Mouse (Mus musculus): Measurements from ENCODE around the gene Mctp1.

Mctp1 gene

DNA sequence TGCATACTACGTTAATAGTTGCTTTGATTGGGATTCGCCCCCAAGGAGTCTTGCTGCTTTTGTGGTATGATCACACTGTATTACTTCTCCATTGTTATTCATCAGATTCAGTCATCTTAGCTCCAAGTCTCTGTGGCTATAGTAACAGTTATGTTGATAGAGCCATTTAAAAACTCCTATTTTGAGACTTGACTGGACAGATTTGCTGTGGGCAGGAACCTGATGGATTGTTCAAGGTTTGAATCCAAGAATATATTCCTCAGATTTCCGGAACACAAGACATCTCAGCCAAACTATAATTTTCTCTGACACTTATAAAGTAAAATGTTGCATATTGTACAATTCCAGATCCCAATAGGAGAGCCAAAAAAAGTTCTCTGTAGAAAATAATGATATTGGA lies 443.4 kb downstream of the Mctp1 start:
- DNase-seq (ENCODE audit: low spot score) = no peak

GRCm38 (mm10) chr13:76838031-76838430 lies 453.7 kb downstream of the Mctp1 start:
- no peak for DNase-seq (ENCODE audit: low spot score)

DNA sequence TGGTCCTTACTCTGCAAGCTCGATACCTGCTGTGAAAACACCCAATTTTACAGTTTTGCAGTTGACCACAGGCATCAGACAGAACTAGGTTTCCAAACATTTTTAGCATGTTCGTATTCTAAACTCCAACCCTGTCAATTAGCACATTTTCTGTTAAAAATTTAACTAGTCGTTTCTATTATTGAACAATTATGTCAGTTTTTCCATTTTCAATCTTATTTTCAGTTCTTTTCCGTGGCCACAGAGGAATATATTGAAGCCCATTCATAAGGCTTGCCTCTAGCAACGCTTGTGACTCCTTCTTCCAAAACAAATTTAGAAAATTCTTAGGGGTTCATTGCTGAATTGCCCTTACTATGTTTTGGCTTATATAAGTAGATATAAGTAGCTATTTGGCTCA lies 456.4 kb downstream of the Mctp1 start:
- no peak for DNase-seq (ENCODE audit: low spot score)

DNA sequence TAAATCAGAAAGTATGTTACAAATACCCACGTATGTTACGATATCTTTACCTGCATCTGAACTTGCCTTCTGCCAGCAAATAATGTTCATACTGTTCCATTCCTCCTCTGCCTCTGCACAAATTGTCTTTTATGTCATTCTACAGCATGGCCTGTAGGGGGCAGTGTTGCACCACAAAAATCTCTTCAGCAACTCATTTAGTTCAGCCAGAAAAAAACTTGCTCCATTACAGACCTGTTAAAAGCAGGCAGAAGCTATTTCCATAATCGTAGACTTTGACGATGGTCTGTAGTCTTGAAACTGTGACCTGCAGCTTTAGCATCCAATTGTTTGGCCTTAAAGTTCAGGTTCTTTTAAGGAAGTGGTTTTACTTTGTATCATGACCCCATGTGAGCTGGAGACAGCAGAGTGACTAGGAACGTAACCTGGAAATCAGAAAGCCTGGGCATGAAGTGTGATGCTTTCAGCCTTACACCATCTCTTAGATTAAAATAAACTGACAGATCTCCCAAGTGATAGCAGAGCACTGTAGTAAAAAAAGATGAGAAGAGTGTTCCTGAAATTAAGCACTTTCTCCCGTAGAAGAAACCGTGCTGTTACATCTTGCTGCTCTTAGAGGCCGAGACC lies 460.4 kb downstream of the Mctp1 start:
- DNase-seq (ENCODE audit: low spot score) = peak; percentile 14

GRCm38 (mm10) chr13:76850412-76851054 lies 466.2 kb downstream of the Mctp1 start:
- no peak for DNase-seq (ENCODE audit: low spot score)

- DNase-seq (ENCODE audit: low spot score) = no peak
Observed at GRCm38 (mm10) chr13:76854306-76854705, 470.0 kb downstream of the Mctp1 start.

GRCm38 (mm10) chr13:76855021-76855420 lies 470.7 kb downstream of the Mctp1 start:
- DNase-seq (ENCODE audit: low spot score) = no peak

GRCm38 (mm10) chr13:76857024-76857423 lies 472.7 kb downstream of the Mctp1 start:
- no peak for DNase-seq (ENCODE audit: low spot score)

DNA sequence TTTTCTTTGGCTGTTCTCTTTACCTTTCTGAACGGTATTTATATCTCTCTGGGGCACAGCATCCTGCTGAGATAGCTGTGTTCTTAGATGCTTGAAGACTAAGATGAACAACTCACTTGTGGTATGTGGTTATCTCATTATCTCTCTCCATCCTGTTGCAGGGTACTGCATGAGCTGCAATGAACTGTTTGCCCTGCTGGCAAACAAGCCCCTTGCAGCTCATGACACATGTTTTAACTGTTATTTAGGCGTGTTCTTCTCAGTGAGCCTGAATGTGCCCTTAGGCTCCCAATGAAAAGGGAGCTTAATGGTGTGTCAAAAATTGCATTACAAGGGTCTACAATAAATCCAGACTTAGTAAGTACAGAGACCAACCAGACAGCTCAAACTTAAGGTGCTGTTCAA lies 473.7 kb downstream of the Mctp1 start:
- DNase-seq (ENCODE audit: low spot score) = no peak

DNA sequence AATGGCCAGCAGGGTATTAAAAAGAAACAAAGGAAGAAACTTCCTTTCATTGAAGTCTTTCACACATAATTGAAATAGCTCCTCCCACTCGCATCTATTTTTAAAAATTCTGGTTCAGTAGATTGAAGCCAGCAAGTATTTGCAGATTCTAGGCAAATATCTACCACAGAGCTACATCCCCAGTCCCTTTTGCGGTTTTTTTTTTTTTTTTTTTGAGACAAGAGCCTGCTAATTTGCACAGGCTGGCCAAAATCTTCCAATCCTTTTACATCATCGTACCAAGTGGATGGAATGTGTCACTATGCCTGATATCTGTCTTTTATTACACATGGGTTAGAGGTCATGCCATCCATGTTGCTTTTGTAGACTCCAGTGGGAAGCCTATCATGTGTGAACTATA lies 486.0 kb downstream of the Mctp1 start:
- no peak for DNase-seq (ENCODE audit: low spot score)

GRCm38 (mm10) chr13:76877887-76878763 lies 493.8 kb downstream of the Mctp1 start:
- no peak for DNase-seq (ENCODE audit: low spot score)

DNA sequence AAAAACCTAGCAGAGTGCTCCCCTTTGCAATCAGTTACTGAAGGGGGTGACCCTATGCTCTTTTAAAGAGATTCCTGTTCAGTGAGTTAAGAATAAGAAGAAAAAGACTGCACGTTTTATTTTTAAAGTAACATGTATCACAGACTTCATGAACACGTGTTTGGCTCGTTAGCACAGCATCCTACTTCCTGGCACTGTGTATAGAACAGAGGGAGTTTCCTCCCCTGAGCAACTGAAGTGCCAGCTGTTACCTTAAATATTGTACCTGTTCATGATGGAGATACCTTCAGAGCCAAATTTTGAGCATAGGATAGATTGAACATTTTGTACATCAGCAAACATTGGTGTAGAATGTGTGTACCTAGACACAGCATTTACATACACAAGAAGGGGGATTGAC lies 494.7 kb downstream of the Mctp1 start:
- no peak for DNase-seq (ENCODE audit: low spot score)

DNA sequence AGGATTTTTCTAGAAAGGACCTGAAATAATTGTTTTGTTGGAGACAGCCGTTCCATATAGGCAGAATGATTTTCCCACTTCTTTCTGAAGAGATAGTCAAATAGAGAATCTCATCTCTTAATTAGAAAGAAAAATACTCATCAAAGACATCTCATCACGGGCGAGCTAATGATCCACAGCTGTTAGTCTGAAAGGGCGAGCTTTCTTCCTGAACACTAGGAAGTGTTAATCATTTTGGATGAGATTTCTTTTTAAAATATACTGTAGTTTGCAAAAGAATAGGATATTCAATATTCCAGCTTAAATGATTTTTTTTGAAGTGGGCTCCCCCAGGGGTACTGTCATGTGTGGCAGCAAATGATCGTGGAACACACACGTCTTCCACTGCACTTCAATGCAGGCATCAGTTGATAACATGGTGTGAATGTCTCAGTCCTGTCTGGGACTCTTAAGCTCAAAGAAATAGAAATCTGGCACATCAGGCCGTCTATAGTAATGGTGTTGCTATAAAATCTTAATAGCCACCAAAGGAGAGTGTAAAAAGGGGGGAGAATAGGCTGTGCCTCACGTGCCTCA lies 500.3 kb downstream of the Mctp1 start:
- DNase-seq (ENCODE audit: low spot score) = no peak

DNA sequence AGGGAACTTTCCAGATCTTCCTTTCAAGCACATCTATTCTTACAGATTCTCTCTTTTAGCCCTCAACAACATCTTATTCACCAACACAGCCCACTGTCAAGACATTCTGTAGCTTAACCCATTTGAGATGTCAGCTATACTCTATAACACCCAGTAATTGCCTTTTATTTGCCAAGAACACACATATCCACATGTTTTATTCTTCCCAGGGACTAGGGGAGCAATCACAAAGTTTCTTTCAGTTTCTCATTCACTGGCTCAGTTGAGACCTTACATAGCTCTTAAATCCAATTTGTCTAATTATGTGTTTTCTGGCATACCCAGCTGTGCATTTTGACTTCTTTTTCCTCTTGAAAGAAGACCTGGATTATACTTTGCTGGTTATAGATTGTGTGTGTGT lies 508.7 kb downstream of the Mctp1 start:
- DNase-seq (ENCODE audit: low spot score) = no peak

GRCm38 (mm10) chr13:76895770-76896456 lies 511.6 kb downstream of the Mctp1 start:
- no peak for DNase-seq (ENCODE audit: low spot score)

GRCm38 (mm10) chr13:76896457-76896790 lies 512.1 kb downstream of the Mctp1 start:
- DNase-seq (ENCODE audit: low spot score) = no peak

- DNase-seq (ENCODE audit: low spot score) = no peak
Observed at GRCm38 (mm10) chr13:76918321-76918720, 534.0 kb downstream of the Mctp1 start.

- DNase-seq (ENCODE audit: low spot score) = no peak
Observed at GRCm38 (mm10) chr13:76926851-76927250, 542.5 kb downstream of the Mctp1 start.

- DNase-seq (ENCODE audit: low spot score) = no peak
Observed at GRCm38 (mm10) chr13:76927875-76928440, 543.6 kb downstream of the Mctp1 start.

DNA sequence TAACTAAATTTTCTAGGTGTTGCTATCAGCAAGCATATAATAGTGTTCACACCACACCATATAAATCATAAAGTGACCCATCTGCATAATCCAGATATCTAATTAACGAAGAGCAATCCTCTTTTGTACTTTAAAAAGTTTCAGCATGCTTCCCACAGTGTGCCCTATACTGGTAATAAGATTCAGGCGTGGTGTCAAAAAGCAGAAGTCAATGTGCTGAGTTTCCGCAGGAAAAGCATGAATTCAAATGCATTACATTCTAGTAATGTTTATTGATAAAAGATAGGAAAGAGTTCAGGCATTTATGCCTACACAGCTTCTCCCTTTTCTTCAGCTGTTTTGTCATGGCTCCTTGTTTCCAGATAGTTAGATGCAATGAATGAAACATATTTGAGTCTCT lies 544.8 kb downstream of the Mctp1 start:
- DNase-seq (ENCODE audit: low spot score) = no peak

DNA sequence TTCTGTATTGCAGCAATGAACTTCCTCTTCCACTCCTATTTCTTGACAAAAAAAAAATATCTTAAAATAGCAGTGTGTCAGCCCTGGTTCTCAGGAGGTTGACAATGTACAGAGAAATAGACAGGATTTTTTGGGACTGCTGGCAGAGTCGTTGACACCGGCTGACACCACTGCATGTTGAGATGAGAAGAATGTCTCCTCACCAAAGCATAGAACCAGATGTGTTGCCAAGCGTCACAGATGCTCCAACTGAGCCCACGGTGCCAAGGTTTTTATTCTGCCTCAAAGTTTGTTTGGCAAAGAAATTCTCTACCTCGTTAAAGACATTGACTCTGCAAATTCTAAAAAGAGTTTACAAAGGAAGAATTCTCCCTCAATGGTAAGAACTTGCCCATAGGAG lies 548.6 kb downstream of the Mctp1 start:
- DNase-seq (ENCODE audit: low spot score) = no peak

DNA sequence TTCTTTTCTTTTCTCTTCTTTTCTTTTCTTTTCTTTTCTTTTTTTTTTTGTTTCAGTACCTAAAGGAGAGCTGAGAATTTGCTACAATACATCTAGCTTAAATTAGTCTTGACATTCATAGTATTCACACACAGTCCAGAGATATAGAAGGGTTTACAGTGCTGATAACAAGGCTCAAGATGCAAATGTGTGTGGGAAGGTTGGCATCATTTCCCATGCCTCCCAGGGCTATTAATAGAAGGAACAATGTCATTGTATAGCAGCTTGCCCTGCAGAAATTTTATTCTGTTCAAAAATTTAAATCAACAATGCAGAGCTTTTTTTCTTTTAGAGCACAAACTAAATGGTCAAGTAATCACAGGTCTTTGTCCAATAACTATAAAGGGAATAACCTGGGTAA lies 564.9 kb downstream of the Mctp1 start:
- DNase-seq (ENCODE audit: low spot score) = no peak

Data from urinary bladder, postnatal 10 days (tissue).